Mouse (Mus musculus) inflammation-experienced regulatory T-cells, adult 6 months (primary cell): ENCODE measurements around the gene Rbms1. TPM values are rescaled to one million over a fixed set of nuclear protein-coding genes. Genes with fewer than 3 reads are reported as not detected.

Experiments
- ATAC-seq: one replicate; pipeline ENCODE4 v1.8.0; 2017
- polyA plus RNA-seq, 3 experiments: library from polyadenylated mRNA; unstranded; fragments of 100-300 nt; shearing (Covaris generic); gene quantifications; one replicate each; pipeline ENCODE4 v1.2.1; 2017

Gene Rbms1
- polyA plus RNA-seq, 3 experiments from 2014 or later: 16.6 to 26.0 (median 22.2) TPM

DNA sequence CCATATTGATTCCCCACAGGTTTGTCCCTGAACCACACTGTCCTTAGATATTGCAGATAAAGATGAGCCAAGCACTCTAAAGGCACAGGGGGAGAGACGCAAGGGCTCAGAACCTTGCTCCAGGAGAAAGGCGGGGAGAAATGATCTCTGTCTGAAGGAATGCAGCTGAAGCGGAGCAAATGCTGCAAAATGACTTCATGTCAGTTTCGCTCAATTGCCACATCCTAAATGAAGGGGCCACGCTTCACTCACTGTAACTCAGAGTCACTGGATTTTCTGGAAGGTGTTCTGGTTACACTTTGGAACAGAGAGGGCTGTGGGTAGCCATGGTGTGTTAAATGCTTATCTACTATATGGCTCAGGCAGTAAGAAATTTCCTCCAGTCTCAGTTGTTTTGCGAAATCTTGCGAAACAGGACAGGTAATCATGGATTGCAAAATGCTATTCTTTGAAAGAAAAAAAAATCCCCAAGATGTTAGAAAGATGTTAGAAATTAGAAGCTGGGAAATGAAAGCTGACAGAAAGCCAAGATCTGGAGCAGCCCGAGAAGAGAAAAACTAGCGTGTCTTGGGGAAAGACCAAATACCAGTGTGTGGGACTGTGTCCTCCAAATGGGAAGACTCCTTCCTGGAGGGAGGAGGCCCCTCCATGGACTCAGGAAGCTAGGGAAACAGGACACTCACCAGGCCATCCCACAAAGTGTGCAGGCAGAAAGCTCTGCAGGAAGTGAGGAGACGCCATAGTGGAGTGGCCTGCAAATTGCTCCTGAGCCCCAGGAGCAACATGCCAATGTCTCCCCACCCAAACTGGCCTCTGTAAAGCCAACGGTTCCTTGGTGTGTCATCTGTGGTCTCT, 155.4 kb downstream of the Rbms1 start:
- ATAC-seq: no peak

DNA sequence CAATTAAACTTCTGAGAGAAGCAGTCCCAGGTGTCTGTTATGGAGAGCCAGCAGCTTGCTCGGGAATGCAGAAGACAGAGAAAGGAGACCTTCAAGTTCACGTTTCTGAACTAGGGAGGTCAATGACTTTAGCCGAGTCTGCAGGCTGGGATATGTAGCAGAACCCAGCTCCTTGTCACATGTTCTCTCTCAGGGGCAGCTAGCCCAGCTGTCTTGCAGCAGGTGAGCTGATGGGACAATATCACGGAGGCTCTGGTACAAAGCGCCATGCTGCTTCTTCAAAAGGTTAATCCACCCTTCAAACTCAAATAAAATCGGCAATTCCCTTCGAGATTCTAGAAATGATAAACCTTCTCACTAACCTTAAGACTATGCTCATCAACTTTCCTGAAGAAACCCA, 158.2 kb downstream of the Rbms1 start:
- ATAC-seq: no peak

DNA sequence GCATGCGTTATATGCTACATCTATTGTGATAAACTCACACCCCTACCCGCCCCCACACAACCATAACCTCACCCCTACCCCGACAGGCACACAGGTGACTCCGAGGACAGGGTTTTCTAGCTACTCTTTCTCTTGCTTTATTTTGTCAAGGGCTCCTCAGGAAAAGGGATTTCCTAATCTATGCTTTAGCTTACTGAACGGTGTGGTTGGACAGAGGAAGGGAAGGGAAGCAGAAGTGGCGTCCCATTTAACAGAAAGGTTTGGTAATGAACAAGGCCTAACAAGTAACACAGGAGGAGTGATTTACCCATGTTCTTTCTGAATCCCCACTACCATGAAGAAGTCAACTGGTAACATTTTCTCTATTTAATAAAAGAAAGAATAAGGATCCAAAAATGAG, 159.6 kb downstream of the Rbms1 start:
- no peak for ATAC-seq

DNA sequence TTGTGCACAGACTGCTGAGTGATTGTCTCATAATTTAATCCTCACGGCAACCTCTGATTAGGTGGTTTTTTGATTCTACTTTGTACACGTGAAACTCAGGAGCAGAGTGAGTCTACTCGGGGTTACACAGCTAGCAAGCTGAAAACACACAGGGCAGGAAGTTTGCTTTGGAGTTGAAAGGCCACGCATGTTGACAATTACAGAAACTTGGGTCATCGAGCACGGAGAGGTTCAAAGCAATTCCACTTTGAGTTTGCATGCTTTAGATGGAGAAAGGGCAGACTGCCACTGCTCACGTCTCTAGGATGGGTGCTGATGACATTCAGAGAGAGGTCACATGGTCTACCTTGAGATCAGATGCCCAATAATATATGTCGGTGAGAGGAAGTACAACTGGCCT, 160.2 kb downstream of the Rbms1 start:
- no peak for ATAC-seq

DNA sequence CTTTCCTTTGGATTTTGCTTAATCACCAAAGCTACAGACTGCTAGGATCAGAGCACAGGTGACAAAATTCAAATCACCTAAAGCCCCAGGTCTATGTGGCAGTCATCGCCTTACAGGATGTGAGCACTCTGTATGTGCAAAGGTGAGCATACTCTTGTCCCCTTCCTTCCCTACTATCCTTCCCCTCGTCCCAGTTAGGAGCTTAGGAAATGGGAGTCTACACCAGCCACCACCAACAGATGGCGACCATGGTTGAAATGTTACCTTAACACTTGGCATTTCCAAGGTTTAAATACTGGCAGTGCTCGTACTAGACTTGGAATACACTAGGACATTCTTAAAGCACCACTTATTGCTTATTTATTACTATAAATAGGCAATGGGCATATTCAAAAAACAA, 160.8 kb downstream of the Rbms1 start:
- no peak for ATAC-seq

DNA sequence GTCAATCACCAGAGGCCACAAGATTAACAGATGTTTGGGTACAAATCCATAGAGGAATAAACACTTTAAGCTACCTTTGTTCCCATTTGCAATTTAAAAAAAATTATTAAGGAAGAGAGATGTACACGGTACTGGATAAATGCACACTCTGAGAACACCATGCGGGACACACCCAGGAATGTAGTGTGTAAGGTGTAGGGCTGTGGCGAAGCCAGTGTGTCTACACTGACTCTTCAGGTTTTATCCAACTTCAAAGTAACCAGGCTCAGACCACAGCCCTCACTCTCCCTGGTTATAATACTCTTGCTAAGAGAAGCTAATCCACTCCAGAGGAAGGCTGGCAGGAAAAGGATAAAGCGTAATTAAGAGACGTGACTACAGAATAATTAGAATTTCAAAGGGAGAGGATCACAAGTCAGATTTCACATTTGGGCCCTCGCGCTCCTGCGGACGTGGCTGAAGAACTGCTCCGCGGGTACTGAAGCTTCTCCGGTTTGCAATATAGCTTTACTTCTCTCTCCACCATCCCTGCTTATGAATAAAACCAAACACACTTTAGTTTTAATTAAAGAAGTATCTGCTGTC, 161.3 kb downstream of the Rbms1 start:
- ATAC-seq: no peak

DNA sequence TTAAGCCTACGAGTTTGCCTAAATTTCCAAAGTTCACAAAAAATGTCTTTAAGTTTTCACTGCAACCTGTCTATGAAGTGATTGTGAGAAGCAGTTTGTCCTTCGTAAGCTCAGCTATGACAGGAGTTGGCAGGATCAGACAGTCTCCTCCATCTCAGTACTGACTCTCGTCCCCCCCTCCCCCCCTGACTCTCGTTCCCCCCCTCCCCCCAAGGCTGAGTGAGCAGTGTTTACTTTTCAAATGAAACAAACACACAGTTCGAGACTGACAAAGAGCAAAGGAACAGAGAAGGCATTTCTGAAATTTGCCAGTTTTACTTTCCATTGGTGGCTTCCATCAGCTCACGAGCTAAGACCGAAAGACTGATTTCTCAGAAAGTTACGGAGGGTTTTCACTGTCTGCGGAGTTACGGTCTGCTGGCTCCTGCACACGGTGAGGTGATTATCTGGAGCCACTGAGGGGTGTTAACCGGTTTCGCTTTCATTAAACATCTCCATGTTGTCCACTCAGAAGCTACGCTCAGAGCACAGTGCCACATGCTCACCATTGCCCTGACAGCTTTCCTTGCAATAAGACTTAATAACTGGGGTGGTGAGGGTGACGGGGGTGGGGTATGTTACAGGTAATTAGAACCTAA, 162.0 kb downstream of the Rbms1 start:
- peak; percentile 67 for ATAC-seq

DNA sequence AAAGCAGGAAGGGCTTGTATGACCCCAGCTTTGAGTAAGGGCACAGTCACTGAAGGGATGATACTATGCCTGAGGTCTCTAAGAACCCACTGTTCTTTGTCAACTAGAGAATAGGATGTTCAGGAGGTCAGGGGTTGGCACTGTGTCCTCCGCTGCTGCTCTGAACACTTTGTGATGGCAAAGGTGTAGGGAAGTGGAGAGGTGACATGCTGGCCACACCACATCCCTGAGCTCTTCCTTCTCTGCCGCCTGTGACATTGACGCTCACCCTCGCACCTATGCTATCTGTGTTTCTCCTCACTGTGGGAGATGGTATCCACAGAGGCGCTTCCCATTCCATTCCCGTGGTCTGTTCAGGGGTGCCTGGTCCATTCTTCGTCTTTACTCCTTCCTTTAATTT, 163.2 kb downstream of the Rbms1 start:
- ATAC-seq: no peak

DNA sequence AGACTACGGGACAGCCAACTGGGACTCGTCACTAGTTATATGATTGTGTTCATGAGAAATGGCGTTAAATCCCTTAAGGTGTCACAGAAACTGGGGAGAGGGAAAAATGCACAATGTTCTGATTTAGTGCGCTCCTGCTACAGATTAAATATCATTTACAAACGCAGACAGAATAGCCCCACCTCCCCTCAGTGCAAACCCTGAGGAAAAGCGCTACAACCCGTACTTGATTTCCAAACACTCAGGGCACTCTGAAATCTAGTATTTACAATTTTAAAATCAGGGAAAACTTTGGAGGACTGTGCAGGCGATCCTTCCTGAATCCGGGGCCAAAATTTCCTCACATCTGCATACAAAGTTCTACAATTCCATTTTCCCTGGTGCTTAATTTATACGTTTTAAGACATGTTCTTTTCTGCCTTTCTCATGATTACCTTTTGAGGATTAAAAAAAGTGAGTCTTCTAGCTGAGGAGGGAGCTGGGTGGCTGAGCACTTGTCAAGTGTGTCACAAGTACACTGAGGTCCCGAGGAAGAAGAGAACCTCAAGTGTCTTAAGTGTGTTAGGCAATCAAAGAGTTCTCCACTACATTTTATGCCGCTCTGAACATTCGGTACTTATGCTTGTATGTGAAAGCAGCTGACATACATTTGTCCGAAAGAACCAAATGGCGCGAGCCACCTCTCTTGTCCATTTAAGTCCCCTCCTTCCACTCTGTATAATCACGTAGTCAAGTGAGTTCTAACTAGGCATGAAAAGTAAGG, 164.0 kb downstream of the Rbms1 start:
- no peak for ATAC-seq

DNA sequence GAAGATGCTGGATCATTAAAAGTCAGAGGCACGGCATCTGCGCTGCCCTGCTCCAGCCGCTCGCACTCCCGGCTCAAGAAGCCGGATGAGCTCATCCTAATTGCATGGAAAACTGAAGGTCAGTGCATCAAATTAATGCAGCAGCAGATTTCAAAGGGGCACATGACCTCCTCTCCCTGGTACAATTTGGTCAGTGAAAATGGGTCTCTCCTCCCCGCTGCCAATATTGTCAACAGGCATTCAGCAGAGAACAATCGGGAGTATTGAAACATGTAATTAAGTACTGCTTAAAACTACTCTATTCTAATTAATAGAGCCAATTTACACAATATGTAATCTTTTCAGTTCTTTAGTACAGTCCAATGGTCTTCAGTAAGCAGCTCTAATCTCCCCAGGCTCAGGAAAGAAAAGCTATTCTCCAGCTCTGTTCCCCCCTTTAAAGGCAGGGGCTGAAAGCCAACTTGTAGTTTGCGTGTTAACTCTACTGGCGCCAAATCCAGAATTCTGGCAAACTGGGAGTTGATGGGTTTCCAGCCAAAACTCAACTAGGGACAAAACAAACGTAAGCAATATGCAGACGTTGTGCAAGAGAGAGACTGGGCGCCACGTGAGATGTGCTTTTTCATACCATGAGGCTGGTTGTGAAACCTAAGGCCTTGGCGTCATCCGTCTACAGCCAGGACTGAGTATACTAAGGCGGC, 165.9 kb downstream of the Rbms1 start:
- no peak for ATAC-seq

DNA sequence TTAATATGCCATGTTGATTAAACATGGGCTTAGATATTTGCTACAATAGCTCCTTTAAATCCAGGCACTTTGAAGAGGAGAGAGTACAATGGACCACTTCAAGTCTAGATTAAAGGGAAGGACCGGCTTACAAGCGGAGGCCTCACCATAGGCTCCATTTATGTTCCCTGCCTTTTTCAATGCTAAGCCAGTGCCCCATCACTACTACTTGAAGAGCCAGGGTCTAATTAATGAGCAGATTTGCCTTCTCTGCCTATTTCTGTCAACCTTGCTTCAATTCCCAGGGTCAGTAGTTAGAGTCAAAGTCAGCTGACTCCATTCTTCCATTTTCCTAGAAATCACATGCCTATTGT, 166.4 kb downstream of the Rbms1 start:
- ATAC-seq: no peak

DNA sequence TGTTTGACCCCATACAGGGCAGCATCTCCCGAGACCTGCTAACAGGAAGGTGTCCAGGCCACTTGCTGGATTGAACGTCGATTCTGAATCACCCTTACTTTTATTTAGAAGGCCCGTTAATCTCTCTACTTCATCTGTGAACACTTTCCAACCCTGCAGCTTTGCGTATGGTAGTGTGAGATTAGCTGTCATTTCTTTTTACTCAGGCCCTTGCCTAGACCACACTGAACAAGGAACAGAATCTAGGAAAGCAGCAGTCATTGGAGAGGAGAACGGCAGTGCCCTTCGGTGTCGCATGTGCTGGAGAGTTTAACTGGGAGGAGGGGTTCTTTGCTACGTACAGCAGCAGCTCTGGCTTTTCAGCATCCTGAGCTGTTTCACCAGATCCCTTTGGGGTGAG, 167.1 kb downstream of the Rbms1 start:
- no peak for ATAC-seq

DNA sequence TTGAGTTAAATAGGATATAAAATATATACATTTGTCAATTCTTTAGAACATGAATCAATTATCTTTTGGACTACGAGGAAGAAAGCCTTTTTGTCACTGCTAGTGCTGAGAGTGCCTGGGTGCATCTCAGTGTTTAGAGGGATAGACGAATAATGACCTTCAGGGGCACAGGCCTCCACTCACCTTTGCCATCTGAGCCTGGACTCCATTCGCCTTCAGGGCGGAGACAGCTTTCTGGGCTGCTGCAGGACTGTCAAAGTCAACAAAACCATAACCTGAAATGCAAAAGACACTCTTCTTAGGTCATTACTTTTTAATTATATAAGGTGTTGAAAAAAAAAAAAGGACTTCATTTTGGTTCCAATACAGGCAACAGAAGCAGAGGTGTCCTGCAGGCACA, 170.5 kb downstream of the Rbms1 start:
- no peak for ATAC-seq

DNA sequence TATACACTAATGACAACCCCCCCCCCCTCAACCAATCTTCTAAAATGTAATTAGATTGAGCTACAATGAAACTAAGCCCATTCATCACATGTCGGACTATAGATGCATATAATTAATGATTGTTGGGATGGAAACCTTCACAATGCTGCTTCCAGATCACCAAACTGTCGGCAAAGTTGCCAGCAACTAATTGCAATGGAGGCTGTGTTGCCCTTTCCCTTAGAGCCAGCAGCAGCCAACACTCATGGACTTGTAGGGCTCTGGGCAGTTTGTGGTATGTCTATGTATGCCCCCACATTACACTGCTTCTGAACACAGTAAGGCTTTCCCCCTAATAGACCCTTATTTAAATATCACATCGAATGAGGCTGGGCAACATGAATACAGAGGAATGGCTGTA, 173.9 kb downstream of the Rbms1 start:
- ATAC-seq: no peak

DNA sequence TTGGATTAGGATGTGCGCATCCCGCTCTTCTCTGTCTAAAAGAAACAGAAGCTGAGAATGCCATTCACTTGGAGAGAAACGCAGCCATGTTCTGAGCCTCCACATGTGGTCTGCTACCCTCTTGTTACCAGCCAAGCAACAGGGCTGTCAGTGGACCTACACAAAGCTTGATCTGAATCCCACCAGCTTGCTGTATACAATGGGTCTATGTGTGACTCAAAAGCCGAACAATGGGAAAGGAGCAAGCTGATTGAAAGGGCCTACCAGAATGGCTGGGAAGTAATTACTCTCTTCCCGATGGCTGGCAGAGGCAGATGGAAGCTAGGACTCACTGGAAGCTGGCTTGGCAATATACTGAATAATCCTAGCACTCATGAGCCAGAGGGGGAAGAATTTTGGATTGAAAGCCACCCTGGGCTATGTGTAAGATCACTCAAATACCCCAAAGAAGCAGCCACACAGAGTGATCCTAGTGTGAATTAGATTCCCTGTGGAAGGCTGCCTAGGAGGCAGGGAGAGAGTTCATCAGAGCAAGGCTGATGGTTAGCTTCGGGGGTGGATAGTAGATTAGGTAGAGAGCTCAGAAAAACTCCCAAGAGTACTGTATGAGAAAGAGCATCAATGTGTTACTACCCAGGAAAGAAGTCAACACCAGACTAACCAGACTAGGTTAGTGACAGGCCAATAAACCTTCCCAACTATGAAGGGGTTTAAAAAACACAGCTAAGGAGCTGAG, 174.7 kb downstream of the Rbms1 start:
- ATAC-seq: no peak

DNA sequence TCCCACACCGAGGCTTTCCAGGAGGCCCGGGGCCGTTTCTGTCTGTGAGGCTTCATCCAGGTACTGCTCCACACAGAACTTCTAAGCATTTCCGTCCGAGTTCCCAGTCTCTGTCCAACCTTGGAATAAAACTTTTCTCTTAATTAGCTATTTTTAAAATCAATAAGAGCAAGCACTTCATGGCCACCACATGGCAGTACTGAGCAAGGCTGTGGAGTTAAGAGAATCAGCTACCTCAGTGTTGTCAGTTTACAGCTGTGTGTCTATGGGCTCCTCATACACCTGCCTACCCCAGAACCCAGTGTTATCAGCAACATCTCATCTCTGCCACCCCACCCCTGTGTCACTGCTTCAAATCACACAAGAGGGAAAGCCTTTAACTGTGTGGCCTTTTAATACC, 175.9 kb downstream of the Rbms1 start:
- ATAC-seq: no peak

DNA sequence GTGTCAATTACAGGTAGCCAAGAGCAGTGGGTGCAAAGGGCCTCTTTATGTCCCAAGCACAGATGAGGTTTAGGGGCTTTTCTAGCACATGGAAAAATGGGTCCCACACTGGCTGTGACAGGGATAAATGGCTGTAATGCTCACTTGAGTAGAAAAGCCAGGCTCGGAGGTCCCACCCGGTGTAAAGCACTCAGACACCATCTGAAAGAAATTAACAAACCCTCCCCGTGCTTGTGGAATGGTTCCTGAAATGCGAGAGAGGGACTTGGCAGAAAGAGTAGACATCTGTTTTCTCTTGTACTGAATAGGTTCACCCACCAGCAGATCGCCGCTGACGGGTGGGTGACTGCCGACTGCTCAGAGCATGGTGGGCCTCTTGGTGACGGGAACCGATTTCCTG, 176.7 kb downstream of the Rbms1 start:
- no peak for ATAC-seq

DNA sequence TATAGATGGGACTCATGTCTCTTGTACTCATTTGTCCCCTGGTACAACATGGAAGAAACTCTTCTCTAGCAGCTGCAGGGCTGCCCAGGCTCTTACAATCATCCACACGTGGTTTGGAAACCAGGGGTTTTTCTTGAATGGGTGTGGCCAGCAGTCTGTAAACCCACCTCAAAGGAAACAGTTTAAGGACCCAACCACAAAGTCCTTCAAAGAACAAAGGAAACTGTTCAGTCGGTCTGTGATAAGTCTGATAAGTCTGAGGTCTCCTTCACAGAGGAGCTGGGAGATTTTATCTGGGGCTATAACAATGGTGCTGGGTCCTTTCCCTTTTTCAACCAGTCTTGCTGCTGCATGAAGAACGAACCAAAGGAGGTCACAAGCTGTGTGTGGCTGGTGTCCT, 188.5 kb downstream of the Rbms1 start:
- peak; percentile 87 for ATAC-seq

DNA sequence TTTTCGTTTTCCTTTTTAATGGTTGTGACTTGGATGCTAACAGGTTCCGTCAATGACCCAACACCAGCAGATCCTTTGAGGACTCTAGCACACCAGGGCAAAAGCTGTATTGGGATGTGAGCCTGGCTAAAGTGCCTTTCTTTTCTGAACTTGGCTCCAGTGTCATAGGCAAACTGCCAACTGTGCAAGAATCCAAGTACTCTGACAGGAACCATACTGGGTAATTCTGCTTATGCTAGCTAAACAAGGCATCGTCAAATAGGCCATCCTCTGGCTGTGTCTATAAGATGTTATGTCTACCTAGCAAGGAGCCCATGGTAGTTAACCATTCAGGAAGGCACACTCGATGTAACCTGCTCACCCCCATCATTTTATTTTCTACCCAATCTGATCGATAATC, 189.4 kb downstream of the Rbms1 start:
- no peak for ATAC-seq

DNA sequence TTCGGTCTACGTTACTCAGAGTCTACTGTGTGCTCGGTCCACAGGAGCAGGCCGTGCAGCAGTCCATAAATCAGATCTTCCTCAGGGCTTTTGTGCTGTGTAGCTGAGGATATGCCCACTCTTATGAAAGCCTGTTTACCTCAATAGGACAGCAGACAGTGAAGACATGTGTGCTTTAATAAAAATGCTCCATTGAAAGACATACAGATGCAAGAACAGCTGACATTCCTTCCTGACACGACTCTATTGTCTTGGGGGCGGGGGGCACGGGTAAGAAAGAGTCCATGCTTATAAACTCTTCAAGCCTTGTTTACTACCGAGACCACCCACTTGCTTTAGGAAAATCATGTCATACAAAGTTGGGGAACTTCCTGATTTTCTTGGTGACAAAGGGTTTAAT, 196.6 kb downstream of the Rbms1 start:
- no peak for ATAC-seq

DNA sequence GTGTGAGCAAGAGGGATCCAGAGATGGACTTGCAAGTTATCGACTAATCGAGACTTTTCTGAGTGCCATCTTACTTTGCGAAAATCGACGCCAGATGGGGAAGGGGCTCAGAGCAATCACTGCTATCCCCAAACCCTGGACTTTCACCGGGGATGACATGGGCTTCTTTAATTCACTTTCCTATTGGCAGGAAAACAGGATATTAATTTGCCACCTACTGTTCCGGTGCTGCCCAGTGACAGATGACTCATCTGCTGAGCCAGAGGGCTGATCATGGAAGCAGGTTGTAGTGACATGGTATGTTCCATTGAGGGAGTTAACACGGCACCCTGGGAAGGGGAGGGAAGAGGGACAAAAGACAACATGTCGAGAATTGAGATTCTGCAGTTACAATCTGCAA, 206.8 kb downstream of the Rbms1 start:
- no peak for ATAC-seq

DNA sequence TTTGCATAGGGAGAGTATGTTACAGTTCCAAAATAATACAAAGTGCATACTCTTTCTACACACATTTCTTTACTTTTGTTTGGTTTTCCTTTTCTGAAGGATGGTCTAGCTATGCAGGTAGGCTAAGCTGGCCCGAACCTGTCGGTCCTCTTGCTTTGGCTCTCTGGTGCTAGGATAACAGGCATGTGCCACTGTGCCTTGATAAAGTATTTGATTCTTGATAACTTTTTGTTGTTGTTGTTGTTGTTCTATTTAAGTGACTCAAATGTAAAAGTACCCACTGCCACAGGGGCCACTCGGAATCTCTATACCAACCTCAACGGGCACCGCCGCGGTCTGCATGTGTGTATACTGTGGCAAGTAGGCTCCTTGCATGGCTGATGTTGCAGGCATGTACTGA, 207.9 kb downstream of the Rbms1 start:
- no peak for ATAC-seq
